Mouse (Mus musculus) MEL (cell line): ENCODE data around the gene Lrrc74a. TPM values are rescaled to one million over a fixed set of nuclear protein-coding genes. Genes with fewer than 3 reads are reported as not detected.

Experiments used
- DNase-seq: peaks from one replicate; pipeline ENCODE4 v3.0.0; 2011; ENCODE audit warnings: low read depth, low spot score
- H3K27ac ChIP-seq: 2 replicates; pipeline ENCODE4 v1.5.1; 2012; ENCODE audit warnings: low read depth, mild to moderate bottlenecking, control low read depth, low read length, moderate library complexity; ENCODE audit not compliant: control insufficient read depth
- H3K27me3 ChIP-seq, 2 experiments: fragments of 150-350 bp in 1 of 2; sonication (generic) in 1 of 2; 2 replicates each; pipeline ENCODE4 v1.6.1; 2012; ENCODE audit warnings: low read length in 2 of 2, mild to moderate bottlenecking in 2 of 2, improper control_type of control experiment in 1 of 2, moderate library complexity in 1 of 2; ENCODE audit not compliant: insufficient read depth in 2 of 2, control insufficient read depth in 1 of 2
- H3K36me3 ChIP-seq, 2 experiments: 2 replicates each; pipeline ENCODE4 v1.6.1; 2012 to 2014; ENCODE audit warnings: low read length in 2 of 2, improper control_type of control experiment in 1 of 2, inconsistent platforms in 1 of 2, mild to moderate bottlenecking in 1 of 2; ENCODE audit not compliant: insufficient read depth in 2 of 2, control insufficient read depth in 1 of 2
- H3K4me1 ChIP-seq, 2 experiments: fragments of 150-350 bp in 1 of 2; sonication (generic) in 1 of 2; 2 replicates each; pipeline ENCODE4 v1.6.1; 2012; ENCODE audit warnings: low read length in 2 of 2, improper control_type of control experiment in 1 of 2, mild to moderate bottlenecking in 1 of 2; ENCODE audit not compliant: insufficient read depth in 2 of 2, control insufficient read depth in 1 of 2
- H3K4me3 ChIP-seq, 2 experiments: fragments of 150-350 bp in 1 of 2; sonication (generic) in 1 of 2; 2 replicates each; pipeline ENCODE4 v1.5.1; 2012; ENCODE audit warnings: low read depth in 2 of 2, low read length in 2 of 2, mild to moderate bottlenecking in 2 of 2, moderate library complexity in 2 of 2, control low read depth in 1 of 2, improper control_type of control experiment in 1 of 2; ENCODE audit not compliant: control insufficient read depth in 1 of 2, insufficient read depth in 1 of 2
- H3K79me2 ChIP-seq: 2 replicates; pipeline ENCODE4 v1.6.1; 2012; ENCODE audit warnings: mild to moderate bottlenecking, low read length, moderate library complexity; ENCODE audit not compliant: control insufficient read depth, poor library complexity, insufficient read depth
- H3K9ac ChIP-seq: 2 replicates; pipeline ENCODE4 v1.6.1; 2012; ENCODE audit warnings: low read depth, mild to moderate bottlenecking, control low read depth, low read length, moderate library complexity; ENCODE audit not compliant: control insufficient read depth, poor library complexity, severe bottlenecking
- H3K9me3 ChIP-seq: fragments of 150-350 bp; sonication (generic); replicated peaks from 2 replicates; pipeline ENCODE4 v1.6.1; 2012; ENCODE audit warnings: mild to moderate bottlenecking, low read length, improper control_type of control experiment, moderate library complexity; ENCODE audit not compliant: insufficient read depth
- BHLHE40 ChIP-seq: IDR thresholded peaks from 2 replicates; pipeline ENCODE4 v1.6.1; 2012; ENCODE audit warnings: low read depth, mild to moderate bottlenecking, inconsistent platforms, low read length, improper control_type of control experiment, borderline replicate concordance
- CHD1 ChIP-seq: IDR thresholded peaks from 2 replicates; pipeline ENCODE4 v1.6.1; 2012; ENCODE audit warnings: low read depth, mild to moderate bottlenecking, inconsistent platforms, low read length, improper control_type of control experiment
- CHD2 ChIP-seq: IDR thresholded peaks from 2 replicates; pipeline ENCODE4 v1.6.1; 2011; ENCODE audit warnings: low read length, improper control_type of control experiment
- CTCF ChIP-seq, 3 experiments: IDR thresholded peaks in 2 of 3; conservative IDR thresholded peaks in 1 of 3; 2 replicates each; pipeline ENCODE4 v1.5.1; 2011 to 2012; ENCODE audit warnings: low read length in 3 of 3, low read depth in 2 of 3, mild to moderate bottlenecking in 2 of 3, improper control_type of control experiment in 1 of 3, inconsistent platforms in 1 of 3, mixed read lengths in 1 of 3, moderate library complexity in 1 of 3; ENCODE audit not compliant: control insufficient read depth in 1 of 3, insufficient read depth in 1 of 3, poor library complexity in 1 of 3, severe bottlenecking in 1 of 3
- EP300 ChIP-seq, 2 experiments: IDR thresholded peaks; 2 replicates each; pipeline ENCODE4 v1.6.1; 2011; ENCODE audit warnings: improper control_type of control experiment in 2 of 2, low read length in 2 of 2, low read depth in 1 of 2, mild to moderate bottlenecking in 1 of 2
- ETS1 ChIP-seq: IDR thresholded peaks from 2 replicates; pipeline ENCODE4 v1.6.1; 2012; ENCODE audit warnings: low read depth, mild to moderate bottlenecking, inconsistent platforms, low read length, improper control_type of control experiment, moderate library complexity
- HCFC1 ChIP-seq: IDR thresholded peaks from 2 replicates; pipeline ENCODE4 v1.6.1; 2012; ENCODE audit warnings: low read depth, mild to moderate bottlenecking, inconsistent platforms, low read length, improper control_type of control experiment, moderate library complexity
- JUND ChIP-seq: IDR thresholded peaks from 2 replicates; pipeline ENCODE4 v1.6.1; 2011; ENCODE audit warnings: low read depth, mild to moderate bottlenecking, improper control_type of control experiment, low read length
- MAZ ChIP-seq: IDR thresholded peaks from 2 replicates; pipeline ENCODE4 v1.6.1; 2012; ENCODE audit warnings: low read depth, mild to moderate bottlenecking, inconsistent platforms, low read length, improper control_type of control experiment
- MXI1 ChIP-seq: IDR thresholded peaks from 2 replicates; pipeline ENCODE4 v1.6.1; 2011; ENCODE audit warnings: mild to moderate bottlenecking, low read depth, low read length, improper control_type of control experiment
- MYB ChIP-seq: IDR thresholded peaks from 2 replicates; pipeline ENCODE4 v1.6.1; 2011; ENCODE audit warnings: mild to moderate bottlenecking, low read depth, low read length, improper control_type of control experiment
- NELFE ChIP-seq: IDR thresholded peaks from 2 replicates; pipeline ENCODE4 v1.6.1; 2011; ENCODE audit warnings: low read depth, low read length, improper control_type of control experiment
- NRF1 ChIP-seq: IDR thresholded peaks from 2 replicates; pipeline ENCODE4 v1.6.1; 2014; ENCODE audit warnings: low read depth, mild to moderate bottlenecking, inconsistent platforms, low read length, improper control_type of control experiment, moderate library complexity; ENCODE audit not compliant: poor library complexity, insufficient read depth, severe bottlenecking
- POLR2A ChIP-seq, 2 experiments: IDR thresholded peaks; 2 replicates each; pipeline ENCODE4 v1.6.1; 2011 to 2012; ENCODE audit warnings: low read length in 2 of 2, mild to moderate bottlenecking in 2 of 2, control low read depth in 1 of 2, improper control_type of control experiment in 1 of 2, low read depth in 1 of 2, moderate library complexity in 1 of 2; ENCODE audit not compliant: control insufficient read depth in 1 of 2, insufficient read depth in 1 of 2, poor library complexity in 1 of 2
- POLR2AphosphoS5 ChIP-seq: IDR thresholded peaks from 2 replicates; pipeline ENCODE4 v1.6.1; 2012; ENCODE audit warnings: low read depth, borderline replicate concordance, mild to moderate bottlenecking, inconsistent platforms, low read length, moderate library complexity, mixed read lengths
- RAD21 ChIP-seq: IDR thresholded peaks from 2 replicates; pipeline ENCODE4 v1.6.1; 2011; ENCODE audit warnings: mild to moderate bottlenecking, low read depth, low read length, improper control_type of control experiment
- RCOR1 ChIP-seq: IDR thresholded peaks from 2 replicates; pipeline ENCODE4 v1.6.1; 2012; ENCODE audit warnings: low read depth, mild to moderate bottlenecking, inconsistent platforms, low read length, improper control_type of control experiment
- SIN3A ChIP-seq: IDR thresholded peaks from 2 replicates; pipeline ENCODE4 v1.6.1; 2012; ENCODE audit warnings: low read length, improper control_type of control experiment, inconsistent platforms
- SMC3 ChIP-seq: IDR thresholded peaks from 2 replicates; pipeline ENCODE4 v1.6.1; 2011; ENCODE audit warnings: low read depth, low read length, improper control_type of control experiment
- TAL1 ChIP-seq: IDR thresholded peaks from 2 replicates; pipeline ENCODE4 v1.6.1; 2012; ENCODE audit warnings: mild to moderate bottlenecking, inconsistent platforms, low read length, moderate library complexity, mixed read lengths
- TCF12 ChIP-seq: IDR thresholded peaks from 2 replicates; pipeline ENCODE4 v1.6.1; 2014; ENCODE audit warnings: low read depth, mild to moderate bottlenecking, inconsistent platforms, low read length, improper control_type of control experiment, moderate library complexity
- UBTF ChIP-seq: IDR thresholded peaks from 2 replicates; pipeline ENCODE4 v1.6.1; 2012; ENCODE audit warnings: low read depth, mild to moderate bottlenecking, inconsistent platforms, low read length, improper control_type of control experiment, moderate library complexity, borderline replicate concordance; ENCODE audit not compliant: insufficient read depth
- USF2 ChIP-seq, 2 experiments: IDR thresholded peaks; 2 replicates each; pipeline ENCODE4 v1.6.1; 2011 to 2012; ENCODE audit warnings: improper control_type of control experiment in 2 of 2, low read length in 2 of 2, borderline replicate concordance in 1 of 2, inconsistent platforms in 1 of 2, low read depth in 1 of 2, mild to moderate bottlenecking in 1 of 2; ENCODE audit not compliant: insufficient read depth in 1 of 2
- ZC3H11A ChIP-seq: IDR thresholded peaks from 2 replicates; pipeline ENCODE4 v1.6.1; 2012; ENCODE audit warnings: low read depth, mild to moderate bottlenecking, inconsistent platforms, low read length, improper control_type of control experiment
- ZKSCAN1 ChIP-seq: IDR thresholded peaks from 2 replicates; pipeline ENCODE4 v1.6.1; 2012; ENCODE audit warnings: low read depth, mild to moderate bottlenecking, inconsistent platforms, low read length, improper control_type of control experiment, moderate library complexity
- polyA plus RNA-seq, 2 experiments: library from polyadenylated mRNA; stranded (reverse) in 1 of 2; unstranded in 1 of 2; fragments of >175 nt in 1 of 2; fragments of >200 nt in 1 of 2; gene quantifications; 2 replicates each; pipeline versions ENCODE4 v1.2.1 to v1.2.4; 2012; ENCODE audit warnings: low replicate concordance in 2 of 2, low read depth in 1 of 2; ENCODE audit not compliant: insufficient read length in 2 of 2, insufficient read depth in 1 of 2, missing spikeins in 1 of 2
- total RNA-seq: library from RNA; depleted of rRNA; stranded (reverse); fragments of 300-350 nt; gene quantifications from 2 replicates; pipeline ENCODE4 v1.2.3, GENCODE M21; 2012

The Lrrc74a gene
- total and polyA plus RNA-seq, 3 experiments: not detected

DNA sequence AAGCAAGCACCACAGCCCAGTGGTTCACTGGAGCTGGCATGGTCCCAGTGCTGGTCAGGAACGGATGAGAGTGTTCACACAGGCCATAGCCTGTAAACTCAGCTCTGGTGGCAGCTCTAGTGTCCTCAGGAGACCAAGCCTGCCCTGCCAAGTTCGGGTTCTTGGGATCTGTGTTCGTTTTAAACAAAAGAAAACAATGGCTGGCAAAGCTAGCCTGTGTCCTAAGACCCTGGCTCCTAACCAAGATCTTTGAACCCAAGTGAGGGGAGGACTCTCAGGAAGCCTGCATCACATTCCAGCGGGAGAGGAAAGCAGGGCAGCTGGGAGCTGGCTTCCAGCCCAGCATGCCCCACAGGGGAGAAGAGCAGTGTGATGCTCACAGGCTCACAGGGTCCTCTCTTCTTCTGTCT lies 36.1 kb downstream of the Lrrc74a start:
- H3K4me1 ChIP-seq: peaks cover 0 to 8% of the 10 kb centered on the region in 2 experiments; a peak in 3 of 4 replicates
- no peaks in the 10 kb centered on the region for H3K79me2 ChIP-seq
- no peak for DNase-seq
- TF ChIP-seq SMC3 (no peak), BHLHE40 (no peak), MYB (no peak), TAL1 (no peak), NRF1 (no peak), USF2 (IDR thresholded peaks at IDR 0.05; ENCODE audit: borderline replicate concordance in 1 of 2, insufficient read depth in 1 of 2, low read depth in 1 of 2, low read length in 2 of 2) (no peak)
- no peak overlapping the region for H3K4me3 ChIP-seq
- H3K27me3 ChIP-seq: no peaks in the 10 kb centered on the region
- H3K9ac ChIP-seq: no peak overlapping the region
- peaks cover 0 to 3% of the 10 kb centered on the region in 2 experiments; a peak in 1 of 4 replicates for H3K36me3 ChIP-seq
- H3K9me3 ChIP-seq: no peaks in the 10 kb centered on the region
- no peak overlapping the region for H3K27ac ChIP-seq

GRCm38 (mm10) chr12:86770927-86771326 lies 36.8 kb downstream of the Lrrc74a start:
- no peak overlapping the region for H3K9ac ChIP-seq
- TF ChIP-seq SIN3A: no peak
- no peak for TF ChIP-seq TCF12
- no peak for TF ChIP-seq ETS1
- no peak for TF ChIP-seq CHD1
- no peak for TF ChIP-seq RCOR1
- TF ChIP-seq HCFC1: no peak
- TF ChIP-seq CHD2: no peak
- no peak for TF ChIP-seq POLR2A (IDR thresholded peaks at IDR 0.05; ENCODE audit: control insufficient read depth in 1 of 2, insufficient read depth in 1 of 2, low read depth in 1 of 2, low read length in 2 of 2, poor library complexity in 1 of 2)
- TF ChIP-seq MYB: no peak
- H3K4me1 ChIP-seq: peaks cover 0 to 8% of the 10 kb centered on the region in 2 experiments; a peak in 3 of 4 replicates
- H3K27me3 ChIP-seq: no peaks in the 10 kb centered on the region
- no peak overlapping the region for H3K4me3 ChIP-seq
- no peaks in the 10 kb centered on the region for H3K79me2 ChIP-seq
- no peak overlapping the region for H3K27ac ChIP-seq
- peaks cover 0 to 3% of the 10 kb centered on the region in 2 experiments; a peak in 1 of 4 replicates for H3K36me3 ChIP-seq
- H3K9me3 ChIP-seq: no peaks in the 10 kb centered on the region
- DNase-seq: no peak

DNA sequence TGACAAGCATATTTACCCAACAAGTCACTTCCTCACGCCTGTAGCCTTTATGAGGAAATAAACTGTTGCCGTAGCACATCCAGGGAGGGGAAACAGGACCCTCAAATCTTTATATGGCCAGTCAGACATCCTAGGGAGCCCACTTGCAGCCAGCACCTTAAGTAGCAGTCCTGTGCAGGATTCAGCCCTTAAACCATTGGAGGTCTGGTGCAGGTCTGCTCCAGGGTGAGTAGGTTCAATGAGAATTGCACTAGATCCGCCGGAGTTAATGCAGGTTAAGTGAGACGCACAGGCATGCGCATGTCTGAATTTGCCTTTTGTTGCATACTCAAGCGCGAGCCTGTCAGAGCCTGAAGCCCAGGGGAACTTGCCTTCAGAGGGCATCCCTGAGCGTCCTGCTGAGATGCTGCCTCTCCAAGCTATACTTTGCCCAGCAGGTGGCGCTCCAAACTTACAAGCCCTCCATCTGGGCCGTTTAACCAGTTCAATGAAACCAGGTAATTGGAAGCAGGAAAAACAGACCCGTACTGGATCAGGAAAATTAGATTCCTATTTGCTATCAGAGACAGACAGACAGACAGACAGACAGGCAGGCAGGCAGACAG lies 37.8 kb downstream of the Lrrc74a start:
- Histone ChIP-seq H3K4me1 (peaks cover 0 to 8% of the 10 kb centered on the region in 2 experiments; a peak in 2 of 4 replicates), H3K4me3 (no peak overlapping the region), H3K9ac (no peak overlapping the region), H3K27me3 (no peaks in the 10 kb centered on the region), H3K27ac (no peak overlapping the region), H3K79me2 (no peaks in the 10 kb centered on the region), H3K9me3 (no peaks in the 10 kb centered on the region), H3K36me3 (peaks cover 0 to 3% of the 10 kb centered on the region in 2 experiments; a peak in 1 of 4 replicates)
- peak; percentile 89 for DNase-seq
- TF ChIP-seq SIN3A (peak; percentile 52; the same call in 1 of the 2 replicates), POLR2AphosphoS5 (no peak), MAZ (peak; percentile 46; the same call in 1 of the 2 replicates), NELFE (no peak), ZC3H11A (peak; percentile 87), RAD21 (peak; percentile 90), HCFC1 (0 out of 2 replicates have a peak, but pooled peaks have one; percentile 26), CHD1 (no peak), MXI1 (no peak), JUND (no peak), MYB (no peak), UBTF (no peak), EP300 (IDR thresholded peaks at IDR 0.05; ENCODE audit: low read depth in 1 of 2, low read length in 2 of 2) (no peak), TAL1 (no peak), CTCF (IDR thresholded peaks at IDR 0.05 in 2 of 3, conservative IDR thresholded peaks at IDR 0.05 in 1 of 3; ENCODE audit: control insufficient read depth in 1 of 3, insufficient read depth in 1 of 3, low read depth in 2 of 3, low read length in 3 of 3, poor library complexity in 1 of 3, severe bottlenecking in 1 of 3) (peak; percentile 89 to 99 (median 98)), ZKSCAN1 (no peak)
